Mouse (Mus musculus): ENCODE results near the gene Ccdc90b.

Ccdc90b gene

GRCm38 (mm10) chr7:92560986-92561876 lies at the start of gene Ccdc90b:
Gene Ccdc90b, plus strand, starts transcription at chr7:92561149.
- DNase-seq, result peak; percentile 95

- DNase-seq, result no peak
These were observed 40.6 kb upstream of the Ccdc90b start for GRCm38 (mm10) chr7:92520397-92520796.

GRCm38 (mm10) chr7:92520820-92521219 lies 40.1 kb upstream of the Ccdc90b start:
- DNase-seq, result peak; percentile 22

DNA sequence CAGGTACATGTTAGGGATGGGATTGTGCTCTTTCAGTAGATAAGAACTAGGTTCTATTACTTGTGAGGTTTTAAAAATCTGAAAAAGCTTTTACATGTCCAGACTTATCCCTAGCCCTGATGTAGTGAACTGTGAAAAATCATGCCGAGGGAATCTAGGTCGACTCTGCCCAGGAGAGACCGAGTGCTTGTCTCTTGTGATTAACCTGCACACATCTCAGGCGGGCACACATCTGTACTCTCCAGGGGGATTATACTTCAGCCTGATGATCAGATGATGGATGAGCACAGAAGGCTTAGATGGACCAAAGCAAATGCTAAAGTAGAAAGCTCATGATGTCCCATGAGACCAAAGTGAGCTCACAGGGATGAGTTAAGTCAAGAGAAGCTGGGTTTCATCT lies 31.7 kb upstream of the Ccdc90b start:
- DNase-seq, result no peak

GRCm38 (mm10) chr7:92532351-92533036 lies 28.5 kb upstream of the Ccdc90b start:
- DNase-seq, result no peak

- DNase-seq, result no peak
These were observed 14.2 kb upstream of the Ccdc90b start for GRCm38 (mm10) chr7:92546763-92547162.

DNA sequence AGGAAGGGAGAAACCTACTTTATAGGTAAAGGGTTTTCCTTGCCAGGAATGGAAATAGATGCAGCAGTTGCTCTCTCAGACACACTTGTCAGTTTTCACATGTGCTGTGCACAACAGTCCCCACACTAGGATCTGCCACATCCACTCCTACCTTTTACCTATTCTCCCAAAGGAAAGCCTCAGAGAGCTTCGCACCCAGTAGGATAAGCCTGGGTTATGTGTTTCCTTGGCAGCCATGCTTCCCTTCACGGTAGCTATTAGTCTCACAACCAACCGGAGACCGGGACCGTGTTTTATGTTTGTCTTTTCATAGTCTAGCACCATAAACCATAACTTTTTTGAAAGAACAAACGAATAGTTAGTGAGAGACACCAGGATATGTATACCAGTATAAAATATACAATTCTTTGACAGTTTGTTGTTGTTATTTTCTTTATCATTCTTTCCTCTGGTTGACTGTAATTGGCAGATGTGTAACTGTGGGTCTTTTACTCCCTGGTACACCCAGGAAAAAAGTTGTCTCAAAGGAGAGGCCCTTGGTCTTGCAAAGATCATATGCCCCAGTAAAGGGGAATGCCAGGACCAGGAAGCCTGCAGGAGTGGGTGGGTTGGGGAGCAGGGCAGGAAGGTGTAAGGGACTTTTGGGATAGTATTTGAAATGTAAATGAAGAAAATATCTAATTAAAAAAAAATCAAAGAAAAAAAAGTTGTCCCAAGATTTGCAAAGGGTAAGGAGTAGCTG lies 10.5 kb upstream of the Ccdc90b start:
- DNase-seq, result no peak

DNA sequence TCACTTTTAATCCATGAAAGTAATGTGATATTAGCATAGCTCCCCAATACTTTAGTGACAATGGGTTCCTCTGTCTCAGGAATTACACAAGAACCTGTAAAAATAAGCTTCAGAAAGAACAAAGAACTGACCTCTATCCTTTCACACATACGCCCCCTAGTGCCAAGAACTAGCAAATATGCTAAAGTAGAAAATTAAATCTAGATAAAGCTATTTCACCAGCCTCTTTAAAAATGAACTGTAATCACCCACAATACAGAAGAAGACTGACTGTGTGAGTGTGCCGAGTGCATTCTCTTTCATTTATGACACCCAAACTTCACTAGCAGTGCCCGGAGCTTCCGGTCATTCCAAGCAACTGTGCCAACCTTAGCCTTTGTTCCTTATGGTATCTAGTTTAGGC lies 10.0 kb upstream of the Ccdc90b start:
- peak; percentile 23 for DNase-seq

- DNase-seq, result no peak
These were observed 2.2 kb upstream of the Ccdc90b start for GRCm38 (mm10) chr7:92558744-92559143.

DNA sequence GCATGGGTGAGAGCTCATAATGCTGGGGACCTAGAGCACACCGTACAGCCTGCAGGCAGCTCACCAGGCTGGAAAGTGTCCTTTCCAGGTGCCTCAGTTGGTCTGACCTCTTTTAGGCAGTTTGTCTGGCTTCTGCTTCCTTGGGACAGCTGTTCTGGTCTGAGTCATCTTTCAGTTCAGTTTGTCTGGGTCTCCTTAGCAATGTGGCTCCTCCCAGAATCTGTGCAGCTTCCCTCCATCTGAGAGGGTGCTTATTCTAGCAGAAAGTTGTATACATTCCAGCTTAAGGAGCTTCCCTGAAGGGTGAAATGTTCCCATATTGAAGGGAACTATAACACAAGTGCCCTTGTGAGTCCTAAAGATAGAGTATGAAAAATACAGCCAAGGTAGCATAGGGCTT lies 5.8 kb downstream of the Ccdc90b start:
- no peak for DNase-seq

DNA sequence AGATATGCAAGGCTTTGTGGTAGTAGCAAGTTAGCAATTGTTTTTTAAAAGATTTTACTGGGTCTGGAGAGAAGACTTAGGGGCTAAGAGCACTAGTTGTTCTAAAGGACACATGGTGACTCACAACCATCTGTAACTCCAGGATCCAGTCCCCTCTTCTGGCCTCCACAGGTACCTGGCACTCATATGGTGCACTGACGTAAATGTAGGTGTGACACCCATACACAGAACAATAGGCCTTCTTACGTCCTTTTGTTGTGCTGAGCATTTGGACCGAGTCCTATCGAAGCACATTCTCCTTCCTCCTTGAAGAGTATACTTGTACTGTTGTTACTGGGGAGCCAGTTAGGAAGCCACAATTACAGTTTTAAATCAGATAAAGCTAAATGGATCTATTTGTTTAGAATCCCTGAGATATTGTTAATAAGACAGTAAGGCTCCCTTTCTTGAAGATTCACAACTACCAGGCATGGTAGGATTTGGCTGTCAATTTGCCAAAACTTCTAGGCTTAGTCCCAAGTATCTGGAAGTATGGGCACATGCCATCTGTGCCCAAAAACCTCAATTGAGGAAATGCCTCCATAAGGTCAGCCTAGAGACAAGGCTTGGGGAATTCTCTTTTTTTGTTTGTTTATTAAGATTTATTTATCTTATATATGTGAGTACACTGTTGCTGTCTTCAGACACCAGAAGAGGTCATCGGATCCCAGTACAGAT lies 19.7 kb downstream of the Ccdc90b start:
- DNase-seq, result no peak

- no peak for DNase-seq
These were observed 22.6 kb downstream of the Ccdc90b start for GRCm38 (mm10) chr7:92583567-92583966.

GRCm38 (mm10) chr7:92589986-92590385 lies 29.0 kb downstream of the Ccdc90b start:
- no peak for DNase-seq

GRCm38 (mm10) chr7:92590842-92591241 lies 29.9 kb downstream of the Ccdc90b start:
- DNase-seq, result no peak

DNA sequence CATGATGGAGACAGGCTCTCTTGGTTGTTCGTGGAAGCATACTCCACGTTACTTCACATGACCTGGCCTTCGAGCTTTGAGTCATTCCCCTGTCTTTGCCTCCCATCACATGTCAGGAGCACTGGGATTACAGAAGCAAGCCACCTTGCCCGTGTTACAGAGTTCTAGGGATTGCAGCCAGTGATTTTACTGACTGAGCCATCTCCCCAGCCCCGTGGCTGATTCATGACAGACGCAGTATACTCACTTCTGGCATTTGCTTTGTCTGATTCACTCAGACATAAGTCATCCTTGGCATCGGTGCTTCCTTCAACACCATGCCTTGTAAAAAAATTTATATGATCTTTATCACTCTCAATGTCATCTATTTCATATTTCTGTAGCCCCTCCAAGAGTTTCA lies 44.0 kb downstream of the Ccdc90b start:
- DNase-seq, result no peak

GRCm38 (mm10) chr7:92610830-92611229 lies 49.9 kb downstream of the Ccdc90b start:
- DNase-seq, result no peak

DNA sequence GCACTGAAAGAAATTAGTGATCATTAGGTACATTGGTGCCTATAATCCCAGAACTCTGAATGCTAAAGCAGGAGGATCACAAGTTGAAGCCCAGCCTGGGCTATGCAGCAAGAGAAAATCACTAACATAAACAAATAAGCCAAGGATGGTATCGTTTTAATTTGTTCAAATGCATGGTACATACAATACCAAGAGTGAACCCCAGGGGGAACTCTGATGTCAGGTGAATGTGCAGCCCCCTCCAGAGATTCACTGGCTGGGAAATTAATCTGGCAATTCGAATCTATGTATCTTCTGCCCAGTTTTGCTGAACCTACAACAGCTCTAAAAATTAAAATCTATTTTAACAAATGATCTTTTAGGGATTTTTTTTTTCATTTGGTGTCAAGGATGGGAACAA lies 63.5 kb downstream of the Ccdc90b start:
- no peak for DNase-seq

- DNase-seq, result peak; percentile 21
These were observed 69.2 kb downstream of the Ccdc90b start for GRCm38 (mm10) chr7:92630167-92630566.
